Mouse (Mus musculus) CD4-positive helper T cell, adult 2 months (primary cell): ENCODE results near the gene Gm9833.
"Not testable (repeated sequence)": the region's sequence is repeated elsewhere in the genome, so short reads cannot be mapped to it uniquely, and the experiment has no call there.

ENCODE experiments used
- DNase-seq: peaks from one replicate; pipeline ENCODE4 v3.0.0-alpha.2; 2012; ENCODE audit warnings: low read depth, missing footprints, low spot score

The Gm9833 gene

GRCm38 (mm10) chr3:10087994-10088393, at the start of gene Gm9833:
Gene Gm9833, plus strand, starts transcription at chr3:10088110.
- not testable (repeated sequence) for DNase-seq

GRCm38 (mm10) chr3:10070070-10070469, 17.8 kb upstream of the Gm9833 start:
- DNase-seq, result no peak

GRCm38 (mm10) chr3:10075826-10076225, 12.1 kb upstream of the Gm9833 start:
- no peak for DNase-seq

- DNase-seq, result no peak
These were observed 10.6 kb upstream of the Gm9833 start for GRCm38 (mm10) chr3:10077096-10077841.

- no peak for DNase-seq
These were observed 9.8 kb upstream of the Gm9833 start for GRCm38 (mm10) chr3:10078113-10078512.

- DNase-seq, result no peak
These were observed 6.6 kb upstream of the Gm9833 start for GRCm38 (mm10) chr3:10081336-10081735.

GRCm38 (mm10) chr3:10081911-10082541, 5.9 kb upstream of the Gm9833 start:
- DNase-seq, result no peak

- DNase-seq, result no peak
These were observed 5.3 kb upstream of the Gm9833 start for GRCm38 (mm10) chr3:10082545-10083062.

GRCm38 (mm10) chr3:10084102-10084501, 3.8 kb upstream of the Gm9833 start:
- no peak for DNase-seq

- no peak for DNase-seq
These were observed 2.4 kb upstream of the Gm9833 start for GRCm38 (mm10) chr3:10085396-10086119.

- DNase-seq, result no peak
These were observed 399 bp upstream of the Gm9833 start for GRCm38 (mm10) chr3:10087511-10087910.

- no peak for DNase-seq
These were observed 3.8 kb downstream of the Gm9833 start for GRCm38 (mm10) chr3:10091616-10092140.

GRCm38 (mm10) chr3:10092499-10092898, 4.6 kb downstream of the Gm9833 start:
- no peak for DNase-seq

- no peak for DNase-seq
These were observed 5.0 kb downstream of the Gm9833 start for GRCm38 (mm10) chr3:10092914-10093313.

GRCm38 (mm10) chr3:10095076-10095622, 7.2 kb downstream of the Gm9833 start:
- no peak for DNase-seq

- DNase-seq, result no peak
These were observed 11.8 kb downstream of the Gm9833 start for GRCm38 (mm10) chr3:10099756-10100155.

GRCm38 (mm10) chr3:10111570-10111969, 23.7 kb downstream of the Gm9833 start:
- no peak for DNase-seq

GRCm38 (mm10) chr3:10112196-10112595, 24.3 kb downstream of the Gm9833 start:
- DNase-seq, result no peak

GRCm38 (mm10) chr3:10112660-10113059, 24.8 kb downstream of the Gm9833 start:
- no peak for DNase-seq

- DNase-seq, result no peak
These were observed 28.6 kb downstream of the Gm9833 start for GRCm38 (mm10) chr3:10116531-10116930.

- DNase-seq, result no peak
These were observed 33.3 kb downstream of the Gm9833 start for GRCm38 (mm10) chr3:10121232-10121631.
